Mouse (Mus musculus): Measurements from ENCODE around the gene Cdh11.
A peak's percentile ranks its signal among the peaks of the same experiment; 100 is the strongest.

Gene Cdh11

GRCm38 (mm10) chr8:102785592-102786416 lies at the start of gene Cdh11:
Gene Cdh11 (minus strand): TSS chr8:102785642.
- Histone ChIP-seq H3K27me3 (ENCODE audit: insufficient read depth, low read length) (peaks cover 74% of the 10 kb centered on the region), H3K9me3 (ENCODE audit: low read length) (no peaks in the 10 kb centered on the region), H3K36me3 (ENCODE audit: insufficient read depth, low read length) (no peaks in the 10 kb centered on the region), H3K4me1 (replicated peaks; ENCODE audit: low read depth, low read length) (peaks cover 30% of the 10 kb centered on the region), H3K4me3 (replicated peaks; ENCODE audit: low read length) (peak within 1 kb of the TSS; percentile 72)
- TF ChIP-seq POU5F1 (IDR thresholded peaks at IDR 0.05; ENCODE audit: borderline replicate concordance, low read length) (no peak), NANOG (IDR thresholded peaks at IDR 0.05; ENCODE audit: borderline replicate concordance, low read length) (no peak), CTCF (conservative IDR thresholded peaks at IDR 0.05; ENCODE audit: low read length) (no peak)

DNA sequence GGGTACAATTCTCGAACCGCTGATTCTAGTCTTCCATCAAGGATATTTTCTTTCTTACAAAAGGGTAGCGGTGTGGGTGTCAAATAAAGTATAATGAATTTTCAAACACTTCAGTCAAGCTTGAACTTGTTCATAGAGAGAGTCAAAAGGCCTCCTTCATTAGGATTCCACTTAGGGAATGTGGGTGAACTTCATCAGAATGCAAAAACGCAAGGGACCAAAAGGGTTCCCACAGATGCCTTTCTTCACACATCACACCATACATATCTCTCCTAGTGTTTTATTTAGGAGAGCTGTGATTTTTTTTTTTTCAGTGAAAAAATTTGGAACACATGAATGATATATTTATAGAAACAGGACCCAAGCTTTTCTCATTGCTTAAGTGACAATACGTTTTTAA lies 28.5 kb upstream of the Cdh11 start:
- H3K36me3 ChIP-seq (ENCODE audit: insufficient read depth, low read length) = no peaks in the 10 kb centered on the region
- TF ChIP-seq NANOG (IDR thresholded peaks at IDR 0.05; ENCODE audit: borderline replicate concordance, low read length) (no peak), CTCF (conservative IDR thresholded peaks at IDR 0.05; ENCODE audit: low read length) (no peak), POU5F1 (IDR thresholded peaks at IDR 0.05; ENCODE audit: borderline replicate concordance, low read length) (no peak)

DNA sequence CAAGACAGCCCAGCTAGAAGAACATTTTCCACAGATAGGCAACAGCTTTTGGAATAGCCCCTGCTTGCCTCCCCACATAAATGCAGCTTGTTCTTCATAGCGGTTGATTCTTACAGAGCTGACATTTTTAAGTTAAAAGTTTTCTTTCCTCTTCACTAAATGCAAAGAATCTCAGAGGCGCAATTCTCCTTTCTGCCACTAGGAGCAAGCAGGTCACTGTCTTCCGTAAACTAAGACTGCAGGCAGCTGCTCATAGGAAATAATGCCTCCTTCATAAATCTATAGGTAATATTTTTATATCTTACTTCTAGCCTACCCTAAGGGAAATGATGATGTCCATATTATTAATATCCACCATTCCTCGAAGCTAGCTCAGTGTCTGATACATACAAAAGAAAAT lies 4.9 kb upstream of the Cdh11 start:
- Histone ChIP-seq H3K9me3 (ENCODE audit: low read length) (no peaks in the 10 kb centered on the region), H3K36me3 (ENCODE audit: insufficient read depth, low read length) (no peaks in the 10 kb centered on the region), H3K4me1 (replicated peaks; ENCODE audit: low read depth, low read length) (peaks cover 14% of the 10 kb centered on the region), H3K27me3 (ENCODE audit: insufficient read depth, low read length) (peaks cover 41% of the 10 kb centered on the region), H3K4me3 (replicated peaks; ENCODE audit: low read length) (no peak overlapping the region)
- TF ChIP-seq CTCF (conservative IDR thresholded peaks at IDR 0.05; ENCODE audit: low read length) (peak; percentile 94), NANOG (IDR thresholded peaks at IDR 0.05; ENCODE audit: borderline replicate concordance, low read length) (no peak), POU5F1 (IDR thresholded peaks at IDR 0.05; ENCODE audit: borderline replicate concordance, low read length) (no peak)

More for the DNA sequence above, 28.5 kb upstream of the Cdh11 start:
- Histone ChIP-seq H3K27me3 (ENCODE audit: insufficient read depth, low read length) (no peaks in the 10 kb centered on the region), H3K4me1 (replicated peaks; ENCODE audit: low read depth, low read length) (no peaks in the 10 kb centered on the region), H3K4me3 (replicated peaks; ENCODE audit: low read length) (no peak overlapping the region), H3K9me3 (ENCODE audit: low read length) (no peaks in the 10 kb centered on the region)

DNA sequence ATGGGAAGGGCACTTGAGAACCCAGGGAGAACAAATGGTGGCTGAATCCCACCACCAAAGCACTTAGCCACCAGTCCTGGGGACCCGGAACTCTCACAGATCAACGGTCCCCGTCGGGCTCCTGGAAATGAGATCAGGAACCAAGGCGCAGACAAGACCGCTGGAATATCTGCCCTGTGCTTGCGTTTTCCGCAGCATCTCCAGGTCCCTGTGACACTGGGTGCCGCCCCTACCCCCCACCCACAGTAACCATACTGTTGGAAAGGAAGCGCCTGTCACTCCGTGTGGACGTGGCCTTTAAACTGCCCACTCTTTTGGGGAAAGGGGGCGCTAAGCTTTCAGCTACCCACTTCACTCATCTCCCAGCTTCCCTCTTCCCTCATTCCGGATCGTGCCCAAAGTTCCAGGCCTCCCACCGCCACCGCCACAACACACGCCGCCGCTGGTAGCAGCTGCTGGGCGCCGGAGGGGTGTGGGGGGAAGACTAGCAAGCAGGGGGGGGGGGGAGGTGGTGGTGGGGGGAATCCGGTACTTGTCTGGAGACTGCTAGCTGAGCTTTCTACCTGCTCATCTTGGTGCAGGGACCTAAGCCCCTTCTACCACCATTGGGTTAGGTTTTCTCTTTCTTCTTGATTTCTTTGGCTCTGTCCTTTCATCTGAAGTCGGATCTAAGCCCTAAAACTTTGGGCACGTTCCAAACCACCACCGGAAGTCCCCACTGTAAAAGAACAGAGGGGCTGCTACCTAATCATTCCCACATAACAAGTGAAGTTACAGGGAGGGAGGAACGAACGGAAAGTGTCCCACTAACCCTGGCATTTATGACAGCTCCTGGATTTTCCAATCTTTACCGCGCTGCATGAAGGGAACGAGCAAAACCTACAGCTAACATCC lies 1.3 kb upstream of the Cdh11 start:
- Histone ChIP-seq H3K4me3 (replicated peaks; ENCODE audit: low read length) (peak overlapping the region; percentile 29; the same call in 1 of the 2 replicates), H3K4me1 (replicated peaks; ENCODE audit: low read depth, low read length) (peaks cover 30% of the 10 kb centered on the region), H3K27me3 (ENCODE audit: insufficient read depth, low read length) (peaks cover 72% of the 10 kb centered on the region), H3K9me3 (ENCODE audit: low read length) (no peaks in the 10 kb centered on the region), H3K36me3 (ENCODE audit: insufficient read depth, low read length) (no peaks in the 10 kb centered on the region)
- TF ChIP-seq POU5F1 (IDR thresholded peaks at IDR 0.05; ENCODE audit: borderline replicate concordance, low read length) (no peak), NANOG (IDR thresholded peaks at IDR 0.05; ENCODE audit: borderline replicate concordance, low read length) (no peak), CTCF (conservative IDR thresholded peaks at IDR 0.05; ENCODE audit: low read length) (no peak)

GRCm38 (mm10) chr8:102784835-102785455 lies 497 bp downstream of the Cdh11 start:
- TF ChIP-seq NANOG (IDR thresholded peaks at IDR 0.05; ENCODE audit: borderline replicate concordance, low read length) = no peak
- no peak for TF ChIP-seq CTCF (conservative IDR thresholded peaks at IDR 0.05; ENCODE audit: low read length)
- no peak for TF ChIP-seq POU5F1 (IDR thresholded peaks at IDR 0.05; ENCODE audit: borderline replicate concordance, low read length)
- Histone ChIP-seq H3K27me3 (ENCODE audit: insufficient read depth, low read length) (peaks cover 76% of the 10 kb centered on the region), H3K9me3 (ENCODE audit: low read length) (no peaks in the 10 kb centered on the region), H3K4me3 (replicated peaks; ENCODE audit: low read length) (peak overlapping the region; percentile 72), H3K4me1 (replicated peaks; ENCODE audit: low read depth, low read length) (peaks cover 30% of the 10 kb centered on the region), H3K36me3 (ENCODE audit: insufficient read depth, low read length) (no peaks in the 10 kb centered on the region)

- TF ChIP-seq CTCF (conservative IDR thresholded peaks at IDR 0.05; ENCODE audit: low read length) (no peak), POU5F1 (IDR thresholded peaks at IDR 0.05; ENCODE audit: borderline replicate concordance, low read length) (no peak), NANOG (IDR thresholded peaks at IDR 0.05; ENCODE audit: borderline replicate concordance, low read length) (no peak)
- H3K4me1 ChIP-seq (replicated peaks; ENCODE audit: low read depth, low read length) = peaks cover 30% of the 10 kb centered on the region
- no peaks in the 10 kb centered on the region for H3K36me3 ChIP-seq (ENCODE audit: insufficient read depth, low read length)
- H3K9me3 ChIP-seq (ENCODE audit: low read length) = no peaks in the 10 kb centered on the region
- peaks cover 78% of the 10 kb centered on the region for H3K27me3 ChIP-seq (ENCODE audit: insufficient read depth, low read length)
- H3K4me3 ChIP-seq (replicated peaks; ENCODE audit: low read length) = peak overlapping the region; percentile 72
These were observed 1.4 kb downstream of the Cdh11 start for GRCm38 (mm10) chr8:102783821-102784591.

DNA sequence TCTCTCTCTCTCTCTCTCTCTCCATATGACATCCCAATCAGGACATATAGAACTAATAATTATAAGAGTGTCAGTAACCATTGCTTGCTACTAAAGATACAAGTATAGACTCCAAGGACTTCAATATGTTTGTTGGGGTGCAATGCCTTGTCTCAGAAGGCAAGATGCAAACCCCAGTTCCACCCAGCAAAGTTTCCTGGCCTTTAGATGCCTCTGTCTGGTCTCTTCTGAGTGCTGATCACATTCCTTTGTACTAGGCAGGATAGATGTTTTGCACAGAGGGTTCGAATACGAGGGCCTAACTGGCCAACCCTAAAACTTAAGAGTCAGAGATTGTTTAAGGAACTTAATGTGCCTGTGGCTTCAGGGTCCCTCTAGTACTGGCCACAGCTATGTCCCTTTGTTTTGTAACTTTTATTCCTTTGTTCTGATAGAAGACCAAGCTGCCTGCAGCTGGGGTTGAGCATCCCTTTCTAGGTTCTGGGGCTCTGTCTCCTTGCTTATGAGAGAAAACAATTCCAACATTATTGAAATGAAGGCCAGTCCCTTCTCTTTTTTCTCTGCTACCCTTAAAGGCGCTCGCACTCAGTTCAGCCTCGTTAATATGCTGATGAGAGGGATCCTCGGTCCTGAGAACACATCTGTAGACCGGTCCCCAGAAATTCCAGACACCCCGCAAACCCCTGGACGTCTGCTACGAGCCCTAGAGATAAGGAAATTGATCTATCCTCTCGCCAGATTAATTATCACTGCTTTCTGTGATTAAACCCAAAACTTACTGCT lies 2.5 kb downstream of the Cdh11 start:
- no peak for TF ChIP-seq POU5F1 (IDR thresholded peaks at IDR 0.05; ENCODE audit: borderline replicate concordance, low read length)
- TF ChIP-seq CTCF (conservative IDR thresholded peaks at IDR 0.05; ENCODE audit: low read length) = no peak
- TF ChIP-seq NANOG (IDR thresholded peaks at IDR 0.05; ENCODE audit: borderline replicate concordance, low read length) = no peak
- no peaks in the 10 kb centered on the region for H3K9me3 ChIP-seq (ENCODE audit: low read length)
- H3K36me3 ChIP-seq (ENCODE audit: insufficient read depth, low read length) = no peaks in the 10 kb centered on the region
- peaks cover 72% of the 10 kb centered on the region for H3K27me3 ChIP-seq (ENCODE audit: insufficient read depth, low read length)
- peaks cover 30% of the 10 kb centered on the region for H3K4me1 ChIP-seq (replicated peaks; ENCODE audit: low read depth, low read length)
- H3K4me3 ChIP-seq (replicated peaks; ENCODE audit: low read length) = no peak overlapping the region; the same call in 1 of the 2 replicates
